Mouse (Mus musculus): Measurements from ENCODE around the gene Atg7. TPM values are rescaled to one million over a fixed set of nuclear protein-coding genes. Genes with fewer than 3 reads are reported as not detected.

Gene Atg7
- polyA plus RNA-seq, 1 experiment from 2014 or later = 17.7 TPM

- H3K4me1 ChIP-seq = peaks cover 3% of the 10 kb centered on the region; the same call in 1 of the 2 replicates
- H3K9me3 ChIP-seq = no peaks in the 10 kb centered on the region
- no peak overlapping the region for H3K4me2 ChIP-seq
- H3K4me3 ChIP-seq = no peak overlapping the region
- 99% methylated on average over 5 of the region's 5 CpGs for WGBS
- no peak for ATAC-seq (replicated peaks)
- no peaks in the 10 kb centered on the region for H3K36me3 ChIP-seq (replicated peaks)
- no peak overlapping the region for H3K27ac ChIP-seq
- H3K27me3 ChIP-seq (replicated peaks) = no peaks in the 10 kb centered on the region
- H3K9ac ChIP-seq = no peak overlapping the region
Measured at GRCm38 (mm10) chr6:114814882-114815650, 172.2 kb downstream of the Atg7 start.

GRCm38 (mm10) chr6:114817948-114818347 is 175.1 kb downstream of the Atg7 start:
- no peak for ATAC-seq (replicated peaks)
- Histone ChIP-seq H3K9ac (no peak overlapping the region), H3K27me3 (replicated peaks) (no peaks in the 10 kb centered on the region), H3K4me2 (no peak overlapping the region), H3K4me3 (no peak overlapping the region), H3K27ac (no peak overlapping the region), H3K36me3 (replicated peaks) (no peaks in the 10 kb centered on the region), H3K9me3 (no peaks in the 10 kb centered on the region), H3K4me1 (peaks cover 7% of the 10 kb centered on the region; the same call in 1 of the 2 replicates)
- WGBS = 57% methylated on average over 11 of the region's 11 CpGs

GRCm38 (mm10) chr6:114818471-114818870 is 175.6 kb downstream of the Atg7 start:
- no peak overlapping the region for H3K4me3 ChIP-seq
- H3K36me3 ChIP-seq (replicated peaks) = no peaks in the 10 kb centered on the region
- no peak overlapping the region for H3K4me2 ChIP-seq
- no peaks in the 10 kb centered on the region for H3K27me3 ChIP-seq (replicated peaks)
- ATAC-seq (replicated peaks) = no peak
- no peak overlapping the region for H3K9ac ChIP-seq
- H3K27ac ChIP-seq = no peak overlapping the region
- H3K9me3 ChIP-seq = no peaks in the 10 kb centered on the region
- H3K4me1 ChIP-seq = peaks cover 7% of the 10 kb centered on the region; the same call in 1 of the 2 replicates
- WGBS = 72% methylated on average over 6 of the region's 6 CpGs

- 0 out of 2 replicates have a peak overlapping the region, but pooled peaks have one; percentile 21 for H3K27ac ChIP-seq
- 64% methylated on average over 9 of the region's 9 CpGs for WGBS
- no peaks in the 10 kb centered on the region for H3K9me3 ChIP-seq
- no peak overlapping the region for H3K9ac ChIP-seq
- no peak for ATAC-seq (replicated peaks)
- peaks cover 7% of the 10 kb centered on the region; the same call in 1 of the 2 replicates for H3K4me1 ChIP-seq
- no peaks in the 10 kb centered on the region for H3K36me3 ChIP-seq (replicated peaks)
- H3K27me3 ChIP-seq (replicated peaks) = no peaks in the 10 kb centered on the region
- no peak overlapping the region for H3K4me3 ChIP-seq
- H3K4me2 ChIP-seq = no peak overlapping the region
Measured at GRCm38 (mm10) chr6:114819971-114820481, 177.1 kb downstream of the Atg7 start.

- H3K27me3 ChIP-seq (replicated peaks) = no peaks in the 10 kb centered on the region
- H3K4me1 ChIP-seq = peaks cover 7% of the 10 kb centered on the region; the same call in 1 of the 2 replicates
- H3K36me3 ChIP-seq (replicated peaks) = no peaks in the 10 kb centered on the region
- no peaks in the 10 kb centered on the region for H3K9me3 ChIP-seq
- no peak overlapping the region for H3K9ac ChIP-seq
- no peak for ATAC-seq (replicated peaks)
- no peak overlapping the region for H3K4me3 ChIP-seq
- H3K4me2 ChIP-seq = no peak overlapping the region
- WGBS = 84% methylated on average over 7 of the region's 7 CpGs
- H3K27ac ChIP-seq = no peak overlapping the region
Measured at GRCm38 (mm10) chr6:114821646-114822045, 178.7 kb downstream of the Atg7 start.

- 71% methylated on average over 2 of the region's 2 CpGs for WGBS
- no peaks in the 10 kb centered on the region for H3K9me3 ChIP-seq
Measured at GRCm38 (mm10) chr6:114826889-114827288, 184.0 kb downstream of the Atg7 start.

GRCm38 (mm10) chr6:114829660-114830438 is 187.0 kb downstream of the Atg7 start:
- no peak for ATAC-seq (replicated peaks)
- no peaks in the 10 kb centered on the region for H3K36me3 ChIP-seq (replicated peaks)
- H3K4me2 ChIP-seq = no peak overlapping the region
- no peak overlapping the region for H3K9ac ChIP-seq
- no peak overlapping the region for H3K4me3 ChIP-seq
- 91% methylated on average over 9 of the region's 9 CpGs for WGBS
- H3K4me1 ChIP-seq = no peaks in the 10 kb centered on the region
- H3K27ac ChIP-seq = no peak overlapping the region
- H3K9me3 ChIP-seq = no peaks in the 10 kb centered on the region
- H3K27me3 ChIP-seq (replicated peaks) = no peaks in the 10 kb centered on the region

More at GRCm38 (mm10) chr6:114826889-114827288, 184.0 kb downstream of the Atg7 start:
- Histone ChIP-seq H3K27ac (no peak overlapping the region), H3K4me3 (no peak overlapping the region), H3K4me2 (no peak overlapping the region), H3K9ac (no peak overlapping the region), H3K36me3 (replicated peaks) (no peaks in the 10 kb centered on the region), H3K27me3 (replicated peaks) (no peaks in the 10 kb centered on the region), H3K4me1 (no peaks in the 10 kb centered on the region)
- no peak for ATAC-seq (replicated peaks)

GRCm38 (mm10) chr6:114831807-114832206 is 188.9 kb downstream of the Atg7 start:
- whole genome bisulfite sequencing = 92% methylated on average over 3 of the region's 3 CpGs
- ATAC-seq (replicated peaks) = no peak
- Histone ChIP-seq H3K9me3 (no peaks in the 10 kb centered on the region), H3K9ac (no peak overlapping the region), H3K4me2 (no peak overlapping the region), H3K4me1 (no peaks in the 10 kb centered on the region), H3K27ac (no peak overlapping the region), H3K36me3 (replicated peaks) (no peaks in the 10 kb centered on the region), H3K4me3 (no peak overlapping the region), H3K27me3 (replicated peaks) (no peaks in the 10 kb centered on the region)

- Histone ChIP-seq H3K9me3 (no peaks in the 10 kb centered on the region), H3K36me3 (replicated peaks) (no peaks in the 10 kb centered on the region), H3K27ac (no peak overlapping the region), H3K4me3 (no peak overlapping the region), H3K4me1 (no peaks in the 10 kb centered on the region), H3K4me2 (no peak overlapping the region), H3K27me3 (replicated peaks) (no peaks in the 10 kb centered on the region), H3K9ac (no peak overlapping the region)
- 69% methylated on average over 9 of the region's 9 CpGs for WGBS
- no peak for ATAC-seq (replicated peaks)
Measured at GRCm38 (mm10) chr6:114833058-114833685, 190.3 kb downstream of the Atg7 start.

- Histone ChIP-seq H3K4me1 (no peaks in the 10 kb centered on the region), H3K9ac (no peak overlapping the region), H3K9me3 (no peaks in the 10 kb centered on the region), H3K27me3 (replicated peaks) (no peaks in the 10 kb centered on the region), H3K27ac (no peak overlapping the region), H3K36me3 (replicated peaks) (no peaks in the 10 kb centered on the region), H3K4me3 (no peak overlapping the region), H3K4me2 (no peak overlapping the region)
- WGBS = 80% methylated on average over 4 of the region's 4 CpGs
- no peak for ATAC-seq (replicated peaks)
Measured at GRCm38 (mm10) chr6:114833791-114834346, 191.0 kb downstream of the Atg7 start.

- Histone ChIP-seq H3K4me3 (no peak overlapping the region), H3K4me2 (no peak overlapping the region), H3K27ac (no peak overlapping the region), H3K4me1 (no peaks in the 10 kb centered on the region), H3K9ac (no peak overlapping the region), H3K36me3 (replicated peaks) (no peaks in the 10 kb centered on the region), H3K27me3 (replicated peaks) (no peaks in the 10 kb centered on the region), H3K9me3 (no peaks in the 10 kb centered on the region)
- 83% methylated on average over 7 of the region's 7 CpGs for WGBS
- ATAC-seq (replicated peaks) = no peak
Measured at GRCm38 (mm10) chr6:114835344-114835743, 192.4 kb downstream of the Atg7 start.

GRCm38 (mm10) chr6:114835752-114836151 is 192.9 kb downstream of the Atg7 start:
- Histone ChIP-seq H3K4me2 (no peak overlapping the region), H3K27ac (no peak overlapping the region)
- no peak for ATAC-seq (replicated peaks)

More at GRCm38 (mm10) chr6:114835752-114836151, 192.9 kb downstream of the Atg7 start:
- H3K9me3 ChIP-seq = no peaks in the 10 kb centered on the region
- H3K36me3 ChIP-seq (replicated peaks) = no peaks in the 10 kb centered on the region
- no peaks in the 10 kb centered on the region for H3K27me3 ChIP-seq (replicated peaks)
- no peaks in the 10 kb centered on the region for H3K4me1 ChIP-seq
- H3K4me3 ChIP-seq = no peak overlapping the region
- 91% methylated on average over 1 of the region's 1 CpGs for WGBS
- no peak overlapping the region for H3K9ac ChIP-seq
